Mouse (Mus musculus) heart, embryonic 16.5 days (tissue): ENCODE results near the gene Lgmn. TPM values are rescaled to one million over a fixed set of nuclear protein-coding genes. Genes with fewer than 3 reads are reported as not detected.
A peak's percentile ranks its signal among the peaks of the same experiment; 100 is the strongest.

Experiments used
- ATAC-seq: fragments of 200-750 bp; cut with Nextera tagmentation; replicated peaks from 2 replicates; pipeline ENCODE4 v1.8.0; 2017; ENCODE audit warnings: moderate number of reproducible peaks; ENCODE audit not compliant: insufficient read depth, low FRiP score; ENCODE audit errors: extremely low read depth
- H3K27ac ChIP-seq: fragments of 300-500 bp; sonication (generic); 2 replicates; pipeline ENCODE4 v1.5.1; 2014; ENCODE audit warnings: mild to moderate bottlenecking, low read length, control low read depth, moderate library complexity
- H3K27me3 ChIP-seq: fragments of 300-500 bp; sonication (generic); 2 replicates; pipeline ENCODE4 v1.6.1; 2014; ENCODE audit warnings: low read length, mixed read lengths; ENCODE audit not compliant: control insufficient read depth, insufficient read depth
- H3K36me3 ChIP-seq: fragments of 300-500 bp; sonication (generic); 2 replicates; pipeline ENCODE4 v1.6.1; 2014; ENCODE audit not compliant: control insufficient read depth, insufficient read depth
- H3K4me1 ChIP-seq: fragments of 300-500 bp; sonication (generic); 2 replicates; pipeline ENCODE4 v1.6.1; 2014; ENCODE audit warnings: low read length, mixed read lengths; ENCODE audit not compliant: control insufficient read depth, insufficient read depth
- H3K4me2 ChIP-seq: fragments of 300-500 bp; sonication (generic); 2 replicates; pipeline ENCODE4 v1.6.1; 2014; ENCODE audit warnings: low read depth, mild to moderate bottlenecking, control low read depth, low read length
- H3K4me3 ChIP-seq: fragments of 300-500 bp; sonication (generic); 2 replicates; pipeline ENCODE4 v1.5.1; 2014; ENCODE audit warnings: mild to moderate bottlenecking, control low read depth, low read length
- H3K9ac ChIP-seq: fragments of 300-500 bp; sonication (generic); 2 replicates; pipeline ENCODE4 v1.6.1; 2014; ENCODE audit warnings: low read length, control low read depth
- H3K9me3 ChIP-seq: fragments of 300-500 bp; sonication (generic); replicated peaks from 2 replicates; pipeline ENCODE4 v1.6.1; 2016; ENCODE audit warnings: low read length; ENCODE audit not compliant: control insufficient read depth
- WGBS: fragments of 180-500 bp; shearing (Covaris S2); extraction: QIAGEN DNeasy Blood & Tissue Kit; methylation state at CpG from one replicate; pipeline ENCODE4 v1.1.7; 2014; 5-methylcytosine and 5-hydroxymethylcytosine counted together
- polyA plus RNA-seq: library from polyadenylated mRNA; unstranded; fragments of >200 nt; fragmentation: Nextera tagmentation; extraction: Ambion mirVana; gene quantifications from 2 replicates; pipeline ENCODE4 v1.2.1, GENCODE M21; 2015

Lgmn gene
- polyA plus RNA-seq, 1 experiment from 2014 or later, result 107 TPM

GRCm38 (mm10) chr12:102438983-102439631 is 506 bp downstream of the Lgmn start:
- H3K4me3 ChIP-seq, result peak overlapping the region; percentile 74
- H3K27me3 ChIP-seq, result no peaks in the 10 kb centered on the region
- H3K36me3 ChIP-seq, result no peaks in the 10 kb centered on the region
- ATAC-seq, result peak; percentile 7
- H3K9me3 ChIP-seq, result no peaks in the 10 kb centered on the region
- H3K4me1 ChIP-seq, result peaks cover 10% of the 10 kb centered on the region
- peak overlapping the region; percentile 76 for H3K9ac ChIP-seq
- H3K4me2 ChIP-seq, result peak overlapping the region; percentile 85
- 2% methylated on average over 20 of the region's 20 CpGs for WGBS
- H3K27ac ChIP-seq, result peak overlapping the region; percentile 85

GRCm38 (mm10) chr12:102437952-102438351 is 1.7 kb downstream of the Lgmn start:
- H3K4me3 ChIP-seq, result peak overlapping the region; percentile 74
- H3K4me1 ChIP-seq, result peaks cover 15% of the 10 kb centered on the region
- ATAC-seq, result peak; percentile 43
- H3K4me2 ChIP-seq, result peak overlapping the region; percentile 85
- H3K36me3 ChIP-seq, result no peaks in the 10 kb centered on the region
- H3K27ac ChIP-seq, result peak overlapping the region; percentile 85
- H3K9ac ChIP-seq, result peak overlapping the region; percentile 76
- H3K27me3 ChIP-seq, result no peaks in the 10 kb centered on the region
- no peaks in the 10 kb centered on the region for H3K9me3 ChIP-seq
- WGBS, result 42% methylated on average over 5 of the region's 5 CpGs

- H3K4me1 ChIP-seq, result peaks cover 22% of the 10 kb centered on the region
- H3K9me3 ChIP-seq, result no peaks in the 10 kb centered on the region
- 61% methylated on average over 10 of the region's 10 CpGs for WGBS
- H3K4me3 ChIP-seq, result peak overlapping the region; percentile 8; the same call in 1 of the 2 replicates
- peak overlapping the region; percentile 85 for H3K27ac ChIP-seq
- H3K36me3 ChIP-seq, result no peaks in the 10 kb centered on the region
- H3K9ac ChIP-seq, result peak overlapping the region; percentile 1; the same call in 1 of the 2 replicates
- no peaks in the 10 kb centered on the region for H3K27me3 ChIP-seq
- peak overlapping the region; percentile 85 for H3K4me2 ChIP-seq
- ATAC-seq, result no peak
Observed at GRCm38 (mm10) chr12:102436939-102437526, 2.6 kb downstream of the Lgmn start.

DNA sequence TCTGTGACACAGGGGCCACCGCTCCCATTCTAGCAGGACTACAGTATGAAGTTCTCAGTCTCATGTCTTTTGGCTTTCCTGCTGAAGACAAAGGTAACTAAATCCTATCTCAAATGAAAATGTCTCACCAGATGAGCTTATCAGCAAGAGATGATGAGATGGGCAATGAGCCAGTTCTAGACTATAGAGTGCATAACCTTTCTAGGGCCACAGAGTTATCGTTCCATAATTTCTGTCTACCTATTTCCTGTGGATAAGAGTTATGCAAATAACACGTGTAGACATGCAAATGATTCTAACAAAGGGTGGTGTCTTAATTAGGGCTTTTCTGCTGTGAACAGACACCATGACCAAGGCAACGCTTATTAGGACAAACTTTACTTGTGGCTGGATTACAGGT is 5.5 kb downstream of the Lgmn start:
- ATAC-seq, result no peak
- no peaks in the 10 kb centered on the region for H3K27me3 ChIP-seq
- H3K4me1 ChIP-seq, result peaks cover 25% of the 10 kb centered on the region
- H3K9ac ChIP-seq, result no peak overlapping the region
- no peak overlapping the region for H3K4me2 ChIP-seq
- no peak overlapping the region for H3K4me3 ChIP-seq
- H3K36me3 ChIP-seq, result no peaks in the 10 kb centered on the region
- WGBS, result 83% methylated on average over 4 of the region's 4 CpGs
- no peak overlapping the region for H3K27ac ChIP-seq
- no peaks in the 10 kb centered on the region for H3K9me3 ChIP-seq

DNA sequence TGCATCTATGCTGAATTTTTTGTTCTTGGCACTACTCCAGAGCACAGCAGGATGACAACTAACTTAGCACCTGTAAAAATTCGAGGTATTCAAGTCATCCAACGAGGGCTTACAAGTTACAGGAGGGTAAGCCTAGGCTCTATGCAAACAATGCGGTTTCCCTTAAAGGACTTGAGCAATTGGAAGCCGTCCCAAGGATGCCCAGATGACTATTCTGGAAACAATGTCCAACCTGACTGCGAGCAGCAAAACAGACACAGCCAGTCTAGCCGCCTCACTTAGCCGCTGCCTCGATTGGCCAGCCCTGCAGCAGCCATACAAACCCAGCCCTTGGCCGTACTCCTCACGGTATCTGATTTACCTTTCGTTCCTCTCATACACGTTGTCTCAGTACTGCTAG is 7.4 kb downstream of the Lgmn start:
- H3K9me3 ChIP-seq, result no peaks in the 10 kb centered on the region
- peak overlapping the region; percentile 48; the same call in 1 of the 2 replicates for H3K27ac ChIP-seq
- no peak overlapping the region for H3K9ac ChIP-seq
- peak; percentile 41 for ATAC-seq
- no peaks in the 10 kb centered on the region for H3K27me3 ChIP-seq
- peak overlapping the region; percentile 35 for H3K4me2 ChIP-seq
- peaks cover 17% of the 10 kb centered on the region for H3K4me1 ChIP-seq
- no peak overlapping the region for H3K4me3 ChIP-seq
- 54% methylated on average over 12 of the region's 12 CpGs for WGBS
- H3K36me3 ChIP-seq, result no peaks in the 10 kb centered on the region

DNA sequence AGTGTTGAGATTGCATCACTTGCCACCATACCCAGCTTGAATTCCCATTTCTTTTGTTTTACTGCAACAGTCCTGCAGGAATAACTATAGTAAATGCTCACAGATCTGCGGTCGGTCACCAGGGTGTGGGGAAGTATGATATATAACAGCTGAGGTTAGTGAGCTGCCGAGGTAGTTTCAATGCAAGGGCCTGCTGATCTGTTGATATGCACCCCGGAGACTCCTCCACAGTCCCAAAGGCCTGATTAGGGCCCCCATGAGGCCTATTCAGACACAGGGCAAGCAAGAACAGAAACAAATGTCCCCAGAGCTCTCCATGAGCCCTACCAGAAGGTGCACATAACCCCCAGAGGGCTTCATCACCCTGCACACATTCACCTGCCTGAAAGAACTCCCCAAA is 9.4 kb downstream of the Lgmn start:
- no peak for ATAC-seq
- no peaks in the 10 kb centered on the region for H3K27me3 ChIP-seq
- 73% methylated on average over 4 of the region's 4 CpGs for WGBS

GRCm38 (mm10) chr12:102429656-102430055 is 10.0 kb downstream of the Lgmn start:
- ATAC-seq, result no peak
- no peak overlapping the region for H3K4me2 ChIP-seq
- H3K27ac ChIP-seq, result no peak overlapping the region
- 87% methylated on average over 5 of the region's 5 CpGs for WGBS
- H3K4me1 ChIP-seq, result peaks cover 17% of the 10 kb centered on the region
- no peak overlapping the region for H3K9ac ChIP-seq
- H3K36me3 ChIP-seq, result peaks cover 4% of the 10 kb centered on the region; the same call in 1 of the 2 replicates
- H3K27me3 ChIP-seq, result no peaks in the 10 kb centered on the region
- no peak overlapping the region for H3K4me3 ChIP-seq
- H3K9me3 ChIP-seq, result peaks cover 3% of the 10 kb centered on the region; the same call in 1 of the 2 replicates

More for the DNA sequence above, 9.4 kb downstream of the Lgmn start:
- H3K4me2 ChIP-seq, result no peak overlapping the region
- peaks cover 4% of the 10 kb centered on the region; the same call in 1 of the 2 replicates for H3K36me3 ChIP-seq
- H3K9me3 ChIP-seq, result peaks cover 3% of the 10 kb centered on the region; the same call in 1 of the 2 replicates
- H3K9ac ChIP-seq, result no peak overlapping the region
- H3K4me3 ChIP-seq, result no peak overlapping the region
- H3K4me1 ChIP-seq, result peaks cover 14% of the 10 kb centered on the region
- no peak overlapping the region for H3K27ac ChIP-seq

- WGBS, result 80% methylated on average over 7 of the region's 7 CpGs
- peaks cover 3% of the 10 kb centered on the region; the same call in 1 of the 2 replicates for H3K9me3 ChIP-seq
- ATAC-seq, result no peak
- no peak overlapping the region for H3K4me3 ChIP-seq
- peaks cover 27% of the 10 kb centered on the region for H3K4me1 ChIP-seq
- no peak overlapping the region for H3K4me2 ChIP-seq
- H3K9ac ChIP-seq, result no peak overlapping the region
- H3K27ac ChIP-seq, result no peak overlapping the region
- no peaks in the 10 kb centered on the region for H3K27me3 ChIP-seq
- H3K36me3 ChIP-seq, result peaks cover 8% of the 10 kb centered on the region; the same call in 1 of the 2 replicates
Observed at GRCm38 (mm10) chr12:102426285-102426684, 13.3 kb downstream of the Lgmn start.

DNA sequence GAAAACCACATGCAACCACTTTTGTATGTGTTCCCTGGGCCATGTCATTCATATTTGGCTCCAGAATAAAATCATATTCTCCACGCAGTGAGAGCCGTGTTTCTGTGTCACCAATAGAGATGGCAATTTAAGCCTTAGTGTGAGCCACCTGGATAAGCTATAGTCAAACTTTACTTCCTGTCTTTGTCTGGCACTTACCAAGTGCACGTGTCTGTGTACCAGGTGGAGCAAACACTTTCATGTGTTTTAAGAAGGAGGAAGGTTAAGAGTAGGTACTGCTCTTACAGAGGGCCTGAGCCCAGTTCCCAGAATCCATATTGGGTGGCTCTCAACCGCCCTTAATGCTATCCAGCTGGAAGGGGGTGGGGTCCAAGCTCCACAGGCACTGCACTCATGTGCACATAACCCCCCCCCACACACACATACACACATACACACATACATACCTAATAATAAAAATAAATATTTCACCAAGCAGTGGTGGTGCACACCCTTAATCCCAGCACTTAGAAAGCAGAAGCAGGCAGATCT is 14.5 kb downstream of the Lgmn start:
- Histone ChIP-seq H3K36me3 (peaks cover 8% of the 10 kb centered on the region; the same call in 1 of the 2 replicates), H3K9ac (no peak overlapping the region), H3K4me2 (no peak overlapping the region), H3K9me3 (peaks cover 3% of the 10 kb centered on the region; the same call in 1 of the 2 replicates), H3K4me1 (peaks cover 35% of the 10 kb centered on the region), H3K27me3 (no peaks in the 10 kb centered on the region), H3K27ac (no peak overlapping the region), H3K4me3 (no peak overlapping the region)
- 67% methylated on average over 4 of the region's 4 CpGs for WGBS
- no peak for ATAC-seq
